Mouse (Mus musculus) yolk sac, embryonic 10.5 days (tissue): ENCODE measurements around the gene Gm11214.
A peak's percentile ranks its signal among the peaks of the same experiment; 100 is the strongest.

Source experiments
- DNase-seq: peaks from one replicate; pipeline ENCODE4 v3.0.0-alpha.2; 2017; ENCODE audit warnings: low spot score

Gm11214 gene

GRCm38 (mm10) chr4:63659775-63660174, 3.4 kb downstream of the Gm11214 start:
- DNase-seq, result no peak

GRCm38 (mm10) chr4:63659086-63659485, 4.1 kb downstream of the Gm11214 start:
- DNase-seq, result no peak

- DNase-seq, result no peak
Observed at GRCm38 (mm10) chr4:63654381-63654780, 8.8 kb downstream of the Gm11214 start.

- DNase-seq, result no peak
Observed at GRCm38 (mm10) chr4:63643956-63644726, 19.0 kb downstream of the Gm11214 start.

- no peak for DNase-seq
Observed at GRCm38 (mm10) chr4:63639842-63640241, 23.3 kb downstream of the Gm11214 start.

GRCm38 (mm10) chr4:63638603-63639002, 24.6 kb downstream of the Gm11214 start:
- DNase-seq, result no peak

- no peak for DNase-seq
Observed at GRCm38 (mm10) chr4:63633181-63633580, 30.0 kb downstream of the Gm11214 start.

GRCm38 (mm10) chr4:63627111-63627510, 36.1 kb downstream of the Gm11214 start:
- no peak for DNase-seq

GRCm38 (mm10) chr4:63625563-63626080, 37.6 kb downstream of the Gm11214 start:
- DNase-seq, result peak; percentile 12

GRCm38 (mm10) chr4:63622378-63622835, 40.8 kb downstream of the Gm11214 start, which contains the start of gene Tex48:
Gene Tex48, minus strand, starts transcription at chr4:63622428.
- no peak for DNase-seq

- DNase-seq, result no peak
Observed at GRCm38 (mm10) chr4:63621861-63622260, 41.3 kb downstream of the Gm11214 start.
